In genomic region chr12:100184976-100185375, GRCm38 (mm10) we compare ENCODE assay signal across 7 mouse cellular contexts. TPM values are rescaled to one million over a fixed set of nuclear protein-coding genes. Genes with fewer than 3 reads are reported as not detected.
A peak's percentile ranks its signal among the peaks of the same experiment; 100 is the strongest.
DNase-seq lines count a peak whose midpoint lies in the region; ATAC-seq and TF ChIP-seq lines count a peak whose summit lies in the region.
"Not testable (repeated sequence)": the region's sequence is repeated elsewhere in the genome, so short reads cannot be mapped to it uniquely, and the experiment has no call there.

No protein-coding gene starts in this region.

- in situ Hi-C loops in ES-E14 (cut with MboI; ENCODE audit: low sequenced_read_pairs in 2 of 2, unreplicated experiment in 2 of 2): not testable (repeated sequence)

- not testable (repeated sequence) for H3K4me1 ChIP-seq in ES-E14 (ENCODE audit: control insufficient read depth in 2 of 2, insufficient read depth in 2 of 2, low read length in 2 of 2, poor library complexity in 1 of 2); heart, postnatal 0 days (ENCODE audit: control insufficient read depth, insufficient read depth); lung, embryonic 14.5 days (ENCODE audit: insufficient read depth)

- H3K27ac ChIP-seq in ES-E14 (ENCODE audit: insufficient read depth, low read depth, low read length, poor library complexity, severe bottlenecking); heart, postnatal 0 days (ENCODE audit: low read depth); layer of hippocampus, adult 2 months; lung, embryonic 14.5 days (ENCODE audit: low read depth): not testable (repeated sequence)

- TF ChIP-seq CTCF in heart, postnatal 0 days (IDR thresholded peaks at IDR 0.05; ENCODE audit: low read depth): peak; percentile 15; the same call in 1 of the 2 replicates
- peak; percentile 58 for TF ChIP-seq CTCF in layer of hippocampus, adult 2 months (conservative IDR thresholded peaks at IDR 0.05)
- peak; percentile 27; the same call in 1 of the 2 replicates for TF ChIP-seq CTCF in lung, embryonic 14.5 days (IDR thresholded peaks at IDR 0.05; ENCODE audit: low read depth)

- not testable (repeated sequence) for TF ChIP-seq EP300 in heart, postnatal 0 days (IDR thresholded peaks at IDR 0.05; ENCODE audit: low read depth)

- not testable (repeated sequence) for H3K4me3 ChIP-seq in ES-E14 (ENCODE audit: insufficient read depth in 1 of 2, low read depth in 1 of 2, low read length in 2 of 2, poor library complexity in 1 of 2, severe bottlenecking in 1 of 2); heart, postnatal 0 days (ENCODE audit: low read depth, low read length); layer of hippocampus, adult 2 months; lung, embryonic 14.5 days (ENCODE audit: low read depth, low read length)

- not testable (repeated sequence) for ATAC-seq in heart, postnatal 0 days (ENCODE audit: insufficient read depth, low read depth); lung, embryonic 14.5 days (ENCODE audit: insufficient read depth)

- not testable (repeated sequence) for H3K4me2 ChIP-seq in heart, postnatal 0 days (ENCODE audit: low read depth, low read length); lung, embryonic 14.5 days

- WGBS in heart, postnatal 0 days: 74% methylated on average over 2 of the region's 2 CpGs
- WGBS in lung, embryonic 14.5 days: 88% methylated on average over 2 of the region's 2 CpGs

- H3K9me3 ChIP-seq in ES-E14 (ENCODE audit: control insufficient read depth, insufficient read depth, low read depth, low read length); heart, postnatal 0 days (replicated peaks; ENCODE audit: control insufficient read depth, low read length); lung, embryonic 14.5 days (ENCODE audit: low read depth, low read length): not testable (repeated sequence)

- H3K27me3 ChIP-seq in heart, postnatal 0 days (ENCODE audit: control insufficient read depth, insufficient read depth, low read length); lung, embryonic 14.5 days (ENCODE audit: insufficient read depth, low read length); splenic B cell, adult 2 months (ENCODE audit: control insufficient read depth, insufficient read depth, low read length, poor library complexity, severe bottlenecking): not testable (repeated sequence)

- DNase-seq in A20 (ENCODE audit: low read depth, low spot score) (peak; percentile 58), R1 (ENCODE audit: low read depth, low spot score) (peak; percentile 51)
- not testable (repeated sequence) for DNase-seq in ES-E14 (ENCODE audit: low read depth, low spot score); heart, postnatal 0 days (ENCODE audit: low spot score); layer of hippocampus, adult 2 months (ENCODE audit: low spot score in 2 of 2); lung, embryonic 14.5 days
- DNase-seq in splenic B cell, adult 2 months (ENCODE audit: low read depth, low spot score): peak; percentile 51

- not testable (repeated sequence) for H3K9ac ChIP-seq in ES-E14 (ENCODE audit: insufficient read depth, low read depth, low read length, poor library complexity, severe bottlenecking); heart, postnatal 0 days (replicated peaks; ENCODE audit: low read depth, low read length); lung, embryonic 14.5 days

- H3K36me3 ChIP-seq in ES-E14 (ENCODE audit: control insufficient read depth, insufficient read depth, low read length, poor library complexity, severe bottlenecking); heart, postnatal 0 days (replicated peaks; ENCODE audit: control insufficient read depth, insufficient read depth, low read length); lung, embryonic 14.5 days (ENCODE audit: insufficient read depth); splenic B cell, adult 2 months (ENCODE audit: control insufficient read depth, insufficient read depth, low read length, poor library complexity, severe bottlenecking): not testable (repeated sequence)

TF ChIP-seq in ES-E14, 5 proteins besides CTCF, POLR2A, EP300 and RAD21:
- peak; percentile 70; the same call in 1 of the 2 replicates for TF ChIP-seq ZNF384 (IDR thresholded peaks at IDR 0.05; ENCODE audit: low read depth, low read length)

RNA-seq across cellular contexts. Expression of gene Calm1, which starts 14.3 kb away (rescaled TPM):
- 416 and 537 TPM in 2 replicates for total RNA-seq in ES-E14 (2012; rRNA removed)
- 236 and 375 TPM in 2 replicates for total RNA-seq in heart, postnatal 0 days (2014; rRNA removed; ENCODE audit: low replicate concordance)
- 771 and 839 TPM in 2 replicates for polyA plus RNA-seq in heart, postnatal 0 days (2015; fragmentation: Nextera tagmentation; extraction: Ambion mirVana)
- 1,000 to 10,000 TPM; 2,009 to 2,049 TPM for total RNA-seq in layer of hippocampus, adult 2 months (2021)
- polyA plus RNA-seq in lung, embryonic 14.5 days (2014; fragmentation: Nextera tagmentation; extraction: Ambion mirVana): 1,610 and 1,758 TPM in 2 replicates

RNA-seq across cellular contexts. Expression of gene Nrde2, which starts 25.5 kb away (rescaled TPM):
- 36.4 and 41.8 TPM in 2 replicates for total RNA-seq in ES-E14 (2012; rRNA removed)
- 13.7 and 16.6 TPM in 2 replicates for total RNA-seq in heart, postnatal 0 days (2014; rRNA removed; ENCODE audit: low replicate concordance)
- 7.6 and 7.7 TPM in 2 replicates for polyA plus RNA-seq in heart, postnatal 0 days (2015; fragmentation: Nextera tagmentation; extraction: Ambion mirVana)
- 10 to 100 TPM; 23.8 to 24.3 TPM for total RNA-seq in layer of hippocampus, adult 2 months (2021)
- polyA plus RNA-seq in lung, embryonic 14.5 days (2014; fragmentation: Nextera tagmentation; extraction: Ambion mirVana): 14.5 and 16.7 TPM in 2 replicates
